Mouse (Mus musculus) CH12.LX (cell line): ENCODE measurements around the gene Adad2. TPM values are rescaled to one million over a fixed set of nuclear protein-coding genes. Genes with fewer than 3 reads are reported as not detected.

Experiments
- DNase-seq: peaks from one replicate; pipeline ENCODE4 v3.0.0-alpha.2; 2013; ENCODE audit errors: extremely low read depth
- H3K27ac ChIP-seq: 2 replicates; pipeline ENCODE4 v1.5.1; 2012; ENCODE audit warnings: low read depth, mild to moderate bottlenecking, control low read depth, moderate library complexity; ENCODE audit not compliant: insufficient read depth
- H3K27me3 ChIP-seq: replicated peaks from 2 replicates; pipeline ENCODE3; 2012; ENCODE audit warnings: inconsistent platforms
- H3K36me3 ChIP-seq, 2 experiments: replicated peaks in 1 of 2; 2 replicates each; pipeline versions ENCODE3 to v1.6.1; 2012; ENCODE audit warnings: inconsistent platforms in 1 of 2, low read length in 1 of 2, mild to moderate bottlenecking in 1 of 2, mixed read lengths in 1 of 2, moderate library complexity in 1 of 2; ENCODE audit not compliant: control insufficient read depth in 1 of 2, insufficient read depth in 1 of 2
- H3K4me1 ChIP-seq, 2 experiments: 2 replicates each; pipeline ENCODE4 v1.6.1; 2012; ENCODE audit warnings: inconsistent platforms in 1 of 2, moderate library complexity in 1 of 2; ENCODE audit not compliant: insufficient read depth in 2 of 2, control insufficient read depth in 1 of 2
- H3K4me2 ChIP-seq: 2 replicates; pipeline ENCODE4 v1.6.1; 2012; ENCODE audit warnings: low read depth, mild to moderate bottlenecking, control low read depth; ENCODE audit not compliant: poor library complexity, insufficient read depth, severe bottlenecking
- H3K4me3 ChIP-seq, 3 experiments: fragments of 150-350 bp in 1 of 3; sonication (generic) in 1 of 3; replicated peaks in 1 of 3; 2 replicates each; pipeline versions ENCODE3 to v1.5.1; 2011 to 2012; ENCODE audit warnings: low read depth in 2 of 3, low read length in 2 of 3, mild to moderate bottlenecking in 2 of 3, moderate library complexity in 2 of 3, control low read depth in 1 of 3, improper control_type of control experiment in 1 of 3, inconsistent platforms in 1 of 3, mixed read lengths in 1 of 3; ENCODE audit not compliant: poor library complexity in 1 of 3
- H3K79me2 ChIP-seq: replicated peaks from 2 replicates; pipeline ENCODE4 v1.6.1; 2012; ENCODE audit warnings: mild to moderate bottlenecking, moderate library complexity; ENCODE audit not compliant: control insufficient read depth, poor library complexity, insufficient read depth, severe bottlenecking; ENCODE audit errors: extremely low read depth
- H3K9ac ChIP-seq: 2 replicates; pipeline ENCODE4 v1.6.1; 2012; ENCODE audit warnings: low read depth, mild to moderate bottlenecking, control low read depth, moderate library complexity; ENCODE audit not compliant: insufficient read depth
- H3K9me3 ChIP-seq: replicated peaks from 2 replicates; pipeline ENCODE3; 2012; ENCODE audit warnings: low read length, inconsistent platforms, mixed read lengths
- CHD2 ChIP-seq: IDR thresholded peaks from 2 replicates; pipeline ENCODE4 v1.6.1; 2011; ENCODE audit warnings: low read length, improper control_type of control experiment
- CTCF ChIP-seq, 2 experiments: IDR thresholded peaks in 1 of 2; conservative IDR thresholded peaks in 1 of 2; 2 replicates each; pipeline ENCODE4 v1.5.1; 2011 to 2012; ENCODE audit warnings: low read depth in 2 of 2, low read length in 2 of 2, improper control_type of control experiment in 1 of 2, inconsistent platforms in 1 of 2, mild to moderate bottlenecking in 1 of 2, moderate library complexity in 1 of 2
- ETS1 ChIP-seq: conservative IDR thresholded peaks from 2 replicates; pipeline ENCODE4 v1.6.1; 2012; ENCODE audit warnings: low read depth, mild to moderate bottlenecking, inconsistent platforms, low read length, improper control_type of control experiment, moderate library complexity
- JUN ChIP-seq: IDR thresholded peaks from 2 replicates; pipeline ENCODE4 v1.6.1; 2011; ENCODE audit warnings: low read depth, mild to moderate bottlenecking, low read length, improper control_type of control experiment, moderate library complexity; ENCODE audit not compliant: insufficient read depth
- MAX ChIP-seq: IDR thresholded peaks from 2 replicates; pipeline ENCODE4 v1.6.1; 2011; ENCODE audit warnings: low read length, improper control_type of control experiment
- NRF1 ChIP-seq: IDR thresholded peaks from 2 replicates; pipeline ENCODE4 v1.6.1; 2014; ENCODE audit warnings: low read depth, mild to moderate bottlenecking, inconsistent platforms, low read length, improper control_type of control experiment, moderate library complexity
- POLR2AphosphoS2 ChIP-seq: IDR thresholded peaks from 2 replicates; pipeline ENCODE4 v1.6.1; 2011; ENCODE audit warnings: low read depth, low read length, improper control_type of control experiment
- SMC3 ChIP-seq: IDR thresholded peaks from 2 replicates; pipeline ENCODE4 v1.6.1; 2011; ENCODE audit warnings: low read depth, low read length, improper control_type of control experiment
- TCF12 ChIP-seq: IDR thresholded peaks from 2 replicates; pipeline ENCODE4 v1.6.1; 2014; ENCODE audit warnings: low read depth, mild to moderate bottlenecking, inconsistent platforms, low read length, improper control_type of control experiment
- UBTF ChIP-seq: IDR thresholded peaks from 2 replicates; pipeline ENCODE4 v1.6.1; 2012; ENCODE audit warnings: low read depth, mild to moderate bottlenecking, inconsistent platforms, low read length, improper control_type of control experiment, moderate library complexity
- USF1 ChIP-seq: IDR thresholded peaks from 2 replicates; pipeline ENCODE4 v1.6.1; 2014; ENCODE audit warnings: low read depth, mild to moderate bottlenecking, inconsistent platforms, low read length, improper control_type of control experiment
- ZKSCAN1 ChIP-seq: IDR thresholded peaks from 2 replicates; pipeline ENCODE4 v1.6.1; 2012; ENCODE audit warnings: low read depth, inconsistent platforms, low read length, improper control_type of control experiment, borderline replicate concordance
- dilution Hi-C: fragments of 300-500 bp; cut with MboI; formaldehyde crosslinking; loops from 2 replicates; pipeline ENCODE4 v1.14.3; 2020; ENCODE audit warnings: low sequenced_read_pairs; ENCODE audit not compliant: extremely low pct_unique_long_range_greater_than_20kb, extremely low pct_ligation_motif_present
- in situ Hi-C: fragments of 300-500 bp; cut with MboI; formaldehyde crosslinking; loops from 3 replicates; pipeline ENCODE4 v1.14.3; 2019; ENCODE audit warnings: low sequenced_read_pairs, low pct_ligation_motif_present, low pct_unique_long_range_greater_than_20kb, mixed read lengths
- polyA plus RNA-seq: library from polyadenylated mRNA; unstranded; fragments of >175 nt; gene quantifications from 2 replicates; pipeline ENCODE4 v1.2.1, GENCODE M21; 2012; ENCODE audit warnings: low read depth; ENCODE audit not compliant: insufficient read length
- total RNA-seq, 2 experiments: library from RNA; depleted of rRNA; stranded (reverse); fragments of 300-350 nt in 1 of 2; fragments of >200 nt in 1 of 2; gene quantifications; 2 replicates each; pipeline ENCODE4 v1.2.3; 2012 to 2014

Adad2 gene
- total and polyA plus RNA-seq, 3 experiments = not detected

DNA sequence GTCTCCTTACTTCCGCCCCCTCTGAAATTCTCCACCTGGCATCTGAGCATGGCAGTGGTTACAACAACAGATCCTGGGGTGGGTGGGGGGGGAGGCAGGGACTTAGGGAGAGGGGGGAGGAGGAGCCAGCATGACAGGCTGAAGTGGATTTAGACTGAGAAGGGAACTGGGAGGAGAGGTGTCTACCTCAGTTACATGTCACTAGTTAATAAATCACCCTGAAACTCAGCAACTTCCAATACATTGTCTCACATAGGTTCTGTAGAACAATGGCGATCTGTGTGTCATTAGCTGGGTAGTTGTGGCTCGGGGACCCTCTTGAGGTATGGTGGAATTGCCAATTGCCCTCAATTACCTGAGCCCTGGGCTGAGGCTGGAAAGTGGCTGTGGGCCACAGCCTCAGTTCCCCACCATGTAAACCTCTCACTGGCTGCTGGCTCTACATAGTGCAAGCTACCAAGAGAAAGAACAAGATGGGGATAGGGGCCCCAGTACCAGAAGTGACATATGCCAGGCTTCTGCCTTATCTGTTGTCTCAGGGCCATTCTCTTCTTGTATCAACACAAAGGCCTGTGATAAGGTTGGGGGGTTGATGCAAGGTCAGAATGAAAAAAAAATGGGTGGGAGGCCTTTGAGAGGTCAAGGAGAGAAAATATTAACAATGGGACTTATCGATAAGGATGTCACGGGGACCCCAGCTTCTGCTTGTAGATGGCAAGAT is 31.9 kb upstream of the Adad2 start (continued):
- TF ChIP-seq SMC3 = no peak
- TF ChIP-seq, all 38 proteins: peak for 0

DNA sequence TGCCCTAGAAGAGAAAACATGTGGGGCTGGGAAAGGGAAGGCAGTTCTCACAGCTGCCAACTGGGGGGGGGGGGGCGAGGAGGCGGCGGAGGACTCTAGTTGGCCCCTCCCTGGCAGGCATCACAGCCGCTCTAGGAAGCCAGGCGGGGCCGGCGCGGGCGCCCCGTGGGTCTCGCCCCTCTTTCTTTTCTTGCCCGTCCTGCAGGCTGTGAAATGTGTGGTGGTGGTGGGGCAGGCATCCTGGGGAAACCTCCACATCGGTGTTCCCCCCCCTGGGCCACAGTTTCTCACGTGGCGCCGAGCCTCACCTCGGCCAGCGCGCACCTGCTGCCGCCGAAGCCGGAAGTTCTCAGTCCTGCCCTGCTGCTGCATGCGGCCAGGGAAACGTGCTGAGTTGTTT is 26.6 kb upstream of the Adad2 start:
- no peak for DNase-seq
- no peak overlapping the region for H3K4me3 ChIP-seq
- H3K4me2 ChIP-seq = no peak overlapping the region
- H3K9ac ChIP-seq = no peak overlapping the region
- no peaks in the 10 kb centered on the region for H3K36me3 ChIP-seq
- H3K4me1 ChIP-seq = peaks cover 0 to 10% of the 10 kb centered on the region in 2 experiments; a peak in 2 of 4 replicates
- H3K27me3 ChIP-seq = peaks cover 8% of the 10 kb centered on the region
- dilution Hi-C loops (no loop called here), in situ Hi-C loops (no loop called here)
- H3K27ac ChIP-seq = no peak overlapping the region
- no peaks in the 10 kb centered on the region for H3K79me2 ChIP-seq
- H3K9me3 ChIP-seq = no peaks in the 10 kb centered on the region
- TF ChIP-seq CHD2 = no peak
- no peak for TF ChIP-seq USF1
- no peak for TF ChIP-seq UBTF
- no peak for TF ChIP-seq NRF1
- TF ChIP-seq TCF12 = no peak
- TF ChIP-seq ETS1 = no peak
- TF ChIP-seq JUN = no peak
- no peak for TF ChIP-seq ZKSCAN1
- no peak for TF ChIP-seq MAX

DNA sequence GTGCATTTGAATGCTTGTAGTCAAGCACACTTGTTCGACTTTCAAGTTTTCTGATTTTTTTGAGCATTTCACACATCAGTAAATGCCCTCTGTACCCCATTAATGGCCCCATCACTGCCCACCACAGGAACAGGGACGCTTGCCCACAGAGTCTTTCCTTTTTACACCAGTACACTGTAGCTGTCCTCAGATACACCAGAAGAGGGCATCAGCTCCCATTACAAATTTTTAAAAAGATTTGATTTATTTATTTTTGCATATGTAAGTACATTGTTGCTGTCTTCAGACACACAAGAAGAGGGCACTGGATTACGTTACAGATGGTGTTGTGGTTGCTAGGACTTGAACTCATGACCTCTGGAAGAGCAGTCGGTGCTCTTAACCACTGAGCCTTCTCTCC is 24.2 kb upstream of the Adad2 start:
- TF ChIP-seq CTCF (conservative IDR thresholded peaks at IDR 0.05 in 1 of 2, IDR thresholded peaks at IDR 0.05 in 1 of 2; ENCODE audit: low read depth in 2 of 2, low read length in 2 of 2) (peak in 1 of 2 experiments; percentile 14; a peak in 1 of 4 replicates), POLR2AphosphoS2 (no peak)
- Histone ChIP-seq H3K79me2 (no peaks in the 10 kb centered on the region), H3K36me3 (no peaks in the 10 kb centered on the region), H3K27ac (no peak overlapping the region), H3K27me3 (no peaks in the 10 kb centered on the region), H3K4me3 (no peak overlapping the region), H3K9ac (no peak overlapping the region), H3K9me3 (no peaks in the 10 kb centered on the region), H3K4me2 (no peak overlapping the region), H3K4me1 (peaks cover 0 to 10% of the 10 kb centered on the region in 2 experiments; a peak in 2 of 4 replicates)
- in situ Hi-C loops = no loop called here
- no peak for DNase-seq
- dilution Hi-C loops = no loop called here
